Mouse (Mus musculus) thymus, postnatal 36 days (tissue): ENCODE measurements around the gene Ankrd12.
"Not testable (repeated sequence)": the region's sequence is repeated elsewhere in the genome, so short reads cannot be mapped to it uniquely, and the experiment has no call there.

Experiments used
- DNase-seq, 2 experiments: peaks; one replicate each; pipeline ENCODE4 v3.0.0; 2022; ENCODE audit warnings: mixed read lengths in 2 of 2

Ankrd12 gene

GRCm38 (mm10) chr17:66077437-66077850 is 555 bp upstream of the Ankrd12 start:
- no peak for DNase-seq

- DNase-seq = peak in 1 of 2 experiments; percentile 58
Observed at GRCm38 (mm10) chr17:66076174-66076927, 538 bp downstream of the Ankrd12 start.

GRCm38 (mm10) chr17:66075827-66076173 is 1.1 kb downstream of the Ankrd12 start:
- DNase-seq = no peak

GRCm38 (mm10) chr17:66073971-66074370 is 2.9 kb downstream of the Ankrd12 start:
- DNase-seq = no peak

GRCm38 (mm10) chr17:66069036-66069435 is 7.9 kb downstream of the Ankrd12 start:
- DNase-seq = not testable (repeated sequence)

GRCm38 (mm10) chr17:66065115-66065514 is 11.8 kb downstream of the Ankrd12 start:
- no peak for DNase-seq

GRCm38 (mm10) chr17:66061241-66061938 is 15.5 kb downstream of the Ankrd12 start:
- DNase-seq = no peak

GRCm38 (mm10) chr17:66058160-66058559 is 18.7 kb downstream of the Ankrd12 start:
- DNase-seq = no peak

- DNase-seq = no peak
Observed at GRCm38 (mm10) chr17:66057145-66057544, 19.7 kb downstream of the Ankrd12 start.

GRCm38 (mm10) chr17:66053349-66053748 is 23.5 kb downstream of the Ankrd12 start:
- DNase-seq = no peak

- no peak for DNase-seq
Observed at GRCm38 (mm10) chr17:66048795-66049194, 28.1 kb downstream of the Ankrd12 start.

- DNase-seq = no peak
Observed at GRCm38 (mm10) chr17:66048199-66048598, 28.7 kb downstream of the Ankrd12 start.

- DNase-seq = not testable (repeated sequence)
Observed at GRCm38 (mm10) chr17:66043679-66044078, 33.2 kb downstream of the Ankrd12 start.

GRCm38 (mm10) chr17:66041020-66041419 is 35.9 kb downstream of the Ankrd12 start:
- no peak for DNase-seq

- DNase-seq = no peak
Observed at GRCm38 (mm10) chr17:66033239-66033638, 43.6 kb downstream of the Ankrd12 start.

GRCm38 (mm10) chr17:66031991-66032390 is 44.9 kb downstream of the Ankrd12 start:
- no peak for DNase-seq

GRCm38 (mm10) chr17:66024211-66024610 is 52.7 kb downstream of the Ankrd12 start:
- DNase-seq = no peak

GRCm38 (mm10) chr17:66011790-66012189 is 65.1 kb downstream of the Ankrd12 start:
- no peak for DNase-seq

GRCm38 (mm10) chr17:66007892-66008291 is 69.0 kb downstream of the Ankrd12 start:
- DNase-seq = no peak

- DNase-seq = no peak
Observed at GRCm38 (mm10) chr17:66007473-66007872, 69.4 kb downstream of the Ankrd12 start.

GRCm38 (mm10) chr17:65988151-65988820 is 88.6 kb downstream of the Ankrd12 start:
- no peak for DNase-seq

- not testable (repeated sequence) for DNase-seq
Observed at GRCm38 (mm10) chr17:65976720-65977119, 100.2 kb downstream of the Ankrd12 start.

GRCm38 (mm10) chr17:65967751-65968150 is 109.1 kb downstream of the Ankrd12 start:
- DNase-seq = no peak

- DNase-seq = no peak
Observed at GRCm38 (mm10) chr17:65962263-65962662, 114.6 kb downstream of the Ankrd12 start.
